Mouse (Mus musculus) midbrain, postnatal 0 days (tissue): ENCODE results near the gene Asna1. TPM values are rescaled to one million over a fixed set of nuclear protein-coding genes. Genes with fewer than 3 reads are reported as not detected.

Source experiments
- ATAC-seq: fragments of 200-750 bp; cut with Nextera tagmentation; 2 replicates; pipeline ENCODE4 v1.8.0; 2017; ENCODE audit warnings: moderate number of reproducible peaks, mild to moderate bottlenecking, moderate TSS enrichment, moderate library complexity; ENCODE audit not compliant: low FRiP score
- DNase-seq: peaks from one replicate; pipeline ENCODE4 v3.0.0-alpha.2; 2015; ENCODE audit warnings: low spot score
- H3K27ac ChIP-seq: fragments of 300-500 bp; sonication (generic); 2 replicates; pipeline ENCODE4 v1.5.1; 2014; ENCODE audit warnings: low read depth, mild to moderate bottlenecking, low read length, mixed read lengths
- H3K27me3 ChIP-seq: fragments of 300-500 bp; sonication (generic); 2 replicates; pipeline ENCODE4 v1.6.1; 2014; ENCODE audit warnings: low read length, control low read depth, mixed read lengths; ENCODE audit not compliant: insufficient read depth
- H3K36me3 ChIP-seq: fragments of 300-500 bp; sonication (generic); 2 replicates; pipeline ENCODE4 v1.6.1; 2014; ENCODE audit warnings: low read length, control low read depth, mixed read lengths; ENCODE audit not compliant: insufficient read depth
- H3K4me1 ChIP-seq: fragments of 300-500 bp; sonication (generic); 2 replicates; pipeline ENCODE4 v1.6.1; 2014; ENCODE audit warnings: mild to moderate bottlenecking, control low read depth, antibody characterized with exemption, low read length, mixed read lengths; ENCODE audit not compliant: insufficient read depth
- H3K4me2 ChIP-seq: fragments of 300-500 bp; sonication (generic); 2 replicates; pipeline ENCODE4 v1.6.1; 2014; ENCODE audit warnings: low read depth, mild to moderate bottlenecking, low read length, mixed read lengths; ENCODE audit not compliant: poor library complexity, severe bottlenecking
- H3K4me3 ChIP-seq: fragments of 300-500 bp; sonication (generic); 2 replicates; pipeline ENCODE4 v1.5.1; 2014; ENCODE audit warnings: low read depth, mild to moderate bottlenecking, low read length, moderate library complexity
- H3K9ac ChIP-seq: fragments of 300-500 bp; sonication (generic); replicated peaks from 2 replicates; pipeline ENCODE4 v1.6.1; 2014; ENCODE audit warnings: mild to moderate bottlenecking, low read length, moderate library complexity, mixed read lengths; ENCODE audit not compliant: poor library complexity, severe bottlenecking
- H3K9me3 ChIP-seq: fragments of 300-500 bp; sonication (generic); 2 replicates; pipeline ENCODE4 v1.6.1; 2016; ENCODE audit warnings: low read length, control low read depth
- CTCF ChIP-seq: IDR thresholded peaks from 2 replicates; pipeline ENCODE4 v1.5.1; 2016; ENCODE audit warnings: antibody characterized with exemption, mild to moderate bottlenecking
- WGBS: fragments of 180-500 bp; shearing (Covaris S2); extraction: QIAGEN DNeasy Blood & Tissue Kit; methylation state at CpG from one replicate; pipeline ENCODE4 v1.1.7; 2014; 5-methylcytosine and 5-hydroxymethylcytosine counted together
- polyA plus RNA-seq: library from polyadenylated mRNA; unstranded; fragments of >200 nt; fragmentation: Nextera tagmentation; extraction: Ambion mirVana; gene quantifications from 2 replicates; pipeline ENCODE4 v1.2.1, GENCODE M21; 2015
- total RNA-seq: library from RNA; depleted of rRNA; stranded (reverse); fragments of >200 nt; gene quantifications from 2 replicates; pipeline ENCODE4 v1.2.3, GENCODE M21; 2014

Asna1 gene
- total and polyA plus RNA-seq, 2 experiments from 2014 or later: 137 to 172 TPM

GRCm38 (mm10) chr8:84980622-84981358 is 44.3 kb downstream of the Asna1 start:
- peaks cover 30% of the 10 kb centered on the region for H3K4me1 ChIP-seq
- WGBS: 29% methylated on average over 11 of the region's 11 CpGs
- H3K9me3 ChIP-seq: no peaks in the 10 kb centered on the region
- peak overlapping the region; percentile 100; the same call in 1 of the 2 replicates for H3K4me2 ChIP-seq
- 0 out of 2 replicates have a peak overlapping the region, but pooled peaks have one; percentile 18 for H3K27ac ChIP-seq
- H3K9ac ChIP-seq: no peak overlapping the region
- ATAC-seq (no peak), DNase-seq (peak; percentile 67)
- H3K36me3 ChIP-seq: no peaks in the 10 kb centered on the region
- no peak for TF ChIP-seq CTCF
- no peak overlapping the region for H3K4me3 ChIP-seq
- H3K27me3 ChIP-seq: no peaks in the 10 kb centered on the region

DNA sequence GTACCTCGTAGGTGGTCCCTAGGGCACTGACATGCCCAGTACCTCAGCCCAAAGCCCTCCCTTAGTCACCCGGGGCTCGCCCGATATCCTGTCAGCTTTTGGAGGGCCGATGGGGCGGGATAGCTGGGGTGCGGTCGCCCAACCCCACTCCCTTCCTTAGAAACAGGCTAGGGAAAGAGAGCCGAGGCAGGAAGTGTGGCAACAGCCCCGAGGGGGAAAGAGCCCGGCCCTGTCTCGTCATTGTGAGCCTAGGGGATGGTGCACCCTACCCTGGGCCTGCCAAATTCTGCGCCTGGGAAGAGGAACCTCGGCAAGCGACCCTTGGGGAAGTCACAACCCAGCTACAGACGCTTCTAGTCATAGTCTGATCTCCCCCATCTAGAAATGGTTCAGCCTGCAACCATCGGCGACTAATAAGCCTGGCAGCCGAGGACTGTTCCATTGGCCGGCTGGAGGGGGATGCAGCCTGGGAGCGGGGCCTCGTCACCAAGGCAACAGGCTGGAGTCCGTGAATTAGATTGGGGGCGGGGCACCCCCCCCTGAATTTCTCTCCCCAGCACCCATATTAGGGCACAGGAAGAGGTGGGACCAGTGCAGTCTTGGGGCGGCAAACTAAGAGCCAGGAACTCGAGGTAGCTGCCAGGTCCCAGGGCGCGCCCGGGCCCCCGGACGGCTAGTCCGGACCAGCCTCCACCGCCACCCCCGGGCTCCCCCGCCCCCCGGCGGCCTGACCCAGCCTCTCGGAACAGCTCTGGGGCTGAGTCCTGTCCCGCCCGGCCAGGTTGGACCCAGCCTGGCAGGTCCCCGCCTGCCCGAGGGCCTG is 45.3 kb downstream of the Asna1 start:
- H3K4me1 ChIP-seq: peaks cover 28% of the 10 kb centered on the region
- peak overlapping the region; percentile 51 for H3K9ac ChIP-seq
- DNase-seq (peak; percentile 93), ATAC-seq (peak; percentile 34)
- 2% methylated on average over 36 of the region's 42 CpGs for WGBS
- H3K4me3 ChIP-seq: peak overlapping the region; percentile 35
- H3K27ac ChIP-seq: peak overlapping the region; percentile 51; the same call in 1 of the 2 replicates
- H3K27me3 ChIP-seq: no peaks in the 10 kb centered on the region
- H3K9me3 ChIP-seq: no peaks in the 10 kb centered on the region
- peak overlapping the region; percentile 100 for H3K4me2 ChIP-seq
- no peak for TF ChIP-seq CTCF
- no peaks in the 10 kb centered on the region for H3K36me3 ChIP-seq

- Histone ChIP-seq H3K4me1 (peaks cover 25% of the 10 kb centered on the region), H3K36me3 (peaks cover 1% of the 10 kb centered on the region; the same call in 1 of the 2 replicates)
- DNase-seq: peak; percentile 92
Measured at GRCm38 (mm10) chr8:84978248-84978940, 46.7 kb downstream of the Asna1 start, which contains the start of gene Junb. Junb (minus strand) TSS chr8:84978718.

DNA sequence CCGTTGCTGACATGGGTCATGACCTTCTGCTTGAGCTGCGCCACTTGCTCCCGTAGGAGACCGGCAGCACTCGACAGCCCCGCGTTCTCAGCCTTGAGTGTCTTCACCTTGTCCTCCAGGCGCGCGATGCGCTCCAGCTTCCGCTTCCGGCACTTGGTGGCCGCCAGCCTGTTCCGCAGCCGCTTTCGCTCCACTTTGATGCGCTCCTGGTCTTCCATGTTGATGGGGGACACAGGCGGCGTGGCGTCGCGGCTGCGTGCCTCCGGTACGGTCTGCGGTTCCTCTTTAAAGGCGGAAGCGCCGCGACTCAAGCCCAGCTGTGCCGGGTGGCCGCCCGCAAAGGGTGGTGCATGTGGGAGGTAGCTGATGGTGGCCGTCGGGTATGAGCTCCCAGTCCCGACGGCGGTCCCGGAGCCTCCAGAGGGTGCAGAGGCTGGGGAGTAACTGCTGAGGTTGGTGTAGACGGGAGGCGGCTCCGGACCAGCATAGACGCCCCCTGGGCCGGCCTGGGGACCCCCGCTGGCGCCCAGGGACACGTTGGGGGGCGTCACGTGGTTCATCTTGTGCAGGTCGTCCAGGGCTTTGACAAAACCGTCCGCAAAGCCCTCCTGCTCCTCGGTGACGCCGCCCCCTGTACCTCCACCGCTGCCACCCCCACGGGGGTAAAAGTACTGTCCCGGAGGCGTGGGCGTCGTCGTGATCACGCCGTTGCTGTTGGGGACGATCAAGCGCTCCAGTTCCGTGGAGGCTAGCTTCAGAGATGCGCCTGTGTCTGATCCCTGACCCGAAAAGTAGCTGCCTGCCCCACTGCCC is 47.4 kb downstream of the Asna1 start:
- DNase-seq: peak; percentile 56
- Histone ChIP-seq H3K4me1 (peaks cover 25% of the 10 kb centered on the region), H3K36me3 (peaks cover 7% of the 10 kb centered on the region; the same call in 1 of the 2 replicates), H3K9me3 (no peaks in the 10 kb centered on the region), H3K4me2 (peak overlapping the region; percentile 100), H3K9ac (peak overlapping the region; percentile 66), H3K4me3 (peak overlapping the region; percentile 56), H3K27me3 (no peaks in the 10 kb centered on the region), H3K27ac (peak overlapping the region; percentile 55)
- 1% methylated on average over 69 of the region's 70 CpGs for WGBS
- TF ChIP-seq CTCF: no peak
- ATAC-seq: no peak

More at GRCm38 (mm10) chr8:84978248-84978940, 46.7 kb downstream of the Asna1 start, which contains the start of gene Junb:
- H3K27ac ChIP-seq: peak within 1 kb of the TSS; percentile 55
- peak; percentile 65 for ATAC-seq
- peak within 1 kb of the TSS; percentile 100 for H3K4me2 ChIP-seq
- no peak for TF ChIP-seq CTCF
- under 1% methylated on average over 62 of the region's 63 CpGs for WGBS
- H3K9me3 ChIP-seq: no peaks in the 10 kb centered on the region
- H3K4me3 ChIP-seq: peak within 1 kb of the TSS; percentile 56
- no peaks in the 10 kb centered on the region for H3K27me3 ChIP-seq
- H3K9ac ChIP-seq: peak within 1 kb of the TSS; percentile 66

- Histone ChIP-seq H3K4me3 (peak overlapping the region; percentile 56), H3K9ac (peak overlapping the region; percentile 54), H3K27me3 (no peaks in the 10 kb centered on the region), H3K36me3 (peaks cover 10% of the 10 kb centered on the region), H3K4me2 (peak overlapping the region; percentile 100), H3K27ac (no peak overlapping the region), H3K9me3 (no peaks in the 10 kb centered on the region), H3K4me1 (peaks cover 25% of the 10 kb centered on the region)
- DNase-seq (no peak), ATAC-seq (no peak)
- WGBS: 2% methylated on average over 25 of the region's 25 CpGs
- no peak for TF ChIP-seq CTCF
Measured at GRCm38 (mm10) chr8:84976763-84977434, 48.2 kb downstream of the Asna1 start.
